ENCODE assay signal across 25 mouse cellular contexts in the genomic region with DNA sequence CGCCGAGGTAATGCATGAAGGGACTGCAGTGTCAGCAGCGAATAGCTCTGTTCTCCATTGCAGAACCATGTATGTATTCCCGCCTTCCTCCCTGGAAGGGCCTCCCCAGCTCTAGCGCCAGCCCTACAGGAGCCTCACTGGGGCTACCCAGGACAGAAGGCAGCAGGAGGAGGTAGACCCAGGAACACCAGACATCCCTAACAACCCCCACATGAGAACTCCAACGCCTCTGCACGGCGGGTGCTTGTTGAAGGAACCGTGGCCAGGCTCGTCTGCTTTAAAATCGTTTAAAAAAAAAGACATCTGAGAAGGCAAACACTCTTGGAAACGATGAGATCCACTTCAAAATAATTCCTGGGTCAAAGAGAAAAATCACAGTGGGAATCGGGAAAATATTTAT.
"Had no signal": no experiment of that assay in that cellular context is flagged by ENCODE, and none has a peak within 500 bp of the region (broad histone marks: within the 10 kb centered on the region; RNA-seq: fewer than 3 reads in every experiment).

No protein-coding gene starts in this region.

- H3K4me3 ChIP-seq: intestine, embryonic 15.5 days; kidney, embryonic 15.5 days; left cerebral cortex, adult 2 months; limb, embryonic 10.5 days; limb, embryonic 13.5 days; liver, embryonic 12.5 days; liver, embryonic 15.5 days; lung, embryonic 15.5 days; megakaryocyte, embryonic 14.5 days; midbrain, embryonic 10.5 days; midbrain, embryonic 13.5 days; myocyte; neural tube, embryonic 13.5 days; stomach, embryonic 15.5 days had no signal

- ATAC-seq: intestine, embryonic 15.5 days; liver, embryonic 12.5 days; midbrain, embryonic 13.5 days; midbrain, embryonic 16.5 days had no signal

- DNase-seq: kidney, adult 11 months; kidney, adult 8-10 months; kidney, postnatal 10 days; kidney, postnatal 36 days; liver; lung, adult 18-20 months; lung, postnatal 10 days; lung, postnatal 36 days; spleen, adult 18-20 months; thymus, postnatal 25 days had no signal

- H3K27ac ChIP-seq: intestine, embryonic 15.5 days; kidney, embryonic 15.5 days; left cerebral cortex, adult 2 months; limb, embryonic 10.5 days; limb, embryonic 13.5 days; liver, embryonic 12.5 days; liver, embryonic 15.5 days; lung, embryonic 15.5 days; midbrain, embryonic 10.5 days; midbrain, embryonic 13.5 days; neural tube, embryonic 13.5 days; stomach, embryonic 15.5 days had no signal
